Mouse (Mus musculus): ENCODE results near the gene Epn1. TPM values are rescaled to one million over a fixed set of nuclear protein-coding genes. Genes with fewer than 3 reads are reported as not detected.

The Epn1 gene
- 97.9 and 112 TPM in 2 replicates for polyA plus RNA-seq (2014; fragmentation: Nextera tagmentation; extraction: Ambion mirVana)

- Histone ChIP-seq H3K9me3 (ENCODE audit: control insufficient read depth, low read length) (no peaks in the 10 kb centered on the region), H3K4me3 (ENCODE audit: low read depth, low read length) (peak within 1 kb of the TSS; percentile 93), H3K4me2 (ENCODE audit: low read depth, low read length) (peak within 1 kb of the TSS; percentile 71), H3K4me1 (ENCODE audit: control insufficient read depth, insufficient read depth, low read length) (peaks cover 12% of the 10 kb centered on the region; the same call in 1 of the 2 replicates), H3K9ac (replicated peaks; ENCODE audit: low read depth, low read length) (peak within 1 kb of the TSS; percentile 94), H3K27ac (ENCODE audit: low read depth, low read length) (peak within 1 kb of the TSS; percentile 90), H3K27me3 (ENCODE audit: control insufficient read depth, insufficient read depth, low read length) (no peaks in the 10 kb centered on the region; the same call in 1 of the 2 replicates), H3K36me3 (ENCODE audit: control insufficient read depth, insufficient read depth, low read length) (peaks cover 38% of the 10 kb centered on the region)
- WGBS: under 1% methylated on average over 77 of the region's 81 CpGs
- ATAC-seq (ENCODE audit: low read depth): peak; percentile 98
Measured at GRCm38 (mm10) chr7:5080010-5080751, at the start of gene Epn1. Gene Epn1 (plus strand): TSS chr7:5080235.

- Histone ChIP-seq H3K9ac (replicated peaks; ENCODE audit: low read depth, low read length) (no peak overlapping the region), H3K4me1 (ENCODE audit: control insufficient read depth, insufficient read depth, low read length) (no peaks in the 10 kb centered on the region), H3K36me3 (ENCODE audit: control insufficient read depth, insufficient read depth, low read length) (peaks cover 50% of the 10 kb centered on the region), H3K9me3 (ENCODE audit: control insufficient read depth, low read length) (peaks cover 14% of the 10 kb centered on the region), H3K27me3 (ENCODE audit: control insufficient read depth, insufficient read depth, low read length) (no peaks in the 10 kb centered on the region), H3K4me2 (ENCODE audit: low read depth, low read length) (no peak overlapping the region), H3K27ac (ENCODE audit: low read depth, low read length) (no peak overlapping the region), H3K4me3 (ENCODE audit: low read depth, low read length) (no peak overlapping the region)
- 82% methylated on average over 63 of the region's 63 CpGs for WGBS
- ATAC-seq (ENCODE audit: low read depth): no peak
Measured at GRCm38 (mm10) chr7:5030554-5031275, 49.3 kb upstream of the Epn1 start.

GRCm38 (mm10) chr7:5031496-5031895 is 48.5 kb upstream of the Epn1 start:
- Histone ChIP-seq H3K36me3 (ENCODE audit: control insufficient read depth, insufficient read depth, low read length) (peaks cover 52% of the 10 kb centered on the region), H3K4me3 (ENCODE audit: low read depth, low read length) (no peak overlapping the region), H3K9me3 (ENCODE audit: control insufficient read depth, low read length) (peaks cover 14% of the 10 kb centered on the region), H3K9ac (replicated peaks; ENCODE audit: low read depth, low read length) (no peak overlapping the region), H3K4me2 (ENCODE audit: low read depth, low read length) (no peak overlapping the region), H3K27me3 (ENCODE audit: control insufficient read depth, insufficient read depth, low read length) (no peaks in the 10 kb centered on the region), H3K27ac (ENCODE audit: low read depth, low read length) (no peak overlapping the region), H3K4me1 (ENCODE audit: control insufficient read depth, insufficient read depth, low read length) (no peaks in the 10 kb centered on the region)
- ATAC-seq (ENCODE audit: low read depth): no peak
- WGBS: 77% methylated on average over 45 of the region's 46 CpGs

- no peak within 1 kb of the TSS for H3K9ac ChIP-seq (replicated peaks; ENCODE audit: low read depth, low read length)
- H3K4me2 ChIP-seq (ENCODE audit: low read depth, low read length): no peak within 1 kb of the TSS
- H3K4me1 ChIP-seq (ENCODE audit: control insufficient read depth, insufficient read depth, low read length): peaks cover 4% of the 10 kb centered on the region; the same call in 1 of the 2 replicates
- H3K27ac ChIP-seq (ENCODE audit: low read depth, low read length): no peak within 1 kb of the TSS
- no peak within 1 kb of the TSS for H3K4me3 ChIP-seq (ENCODE audit: low read depth, low read length)
- ATAC-seq (ENCODE audit: low read depth): no peak
- H3K36me3 ChIP-seq (ENCODE audit: control insufficient read depth, insufficient read depth, low read length): peaks cover 48% of the 10 kb centered on the region
- peaks cover 14% of the 10 kb centered on the region for H3K9me3 ChIP-seq (ENCODE audit: control insufficient read depth, low read length)
- WGBS: 91% methylated on average over 3 of the region's 3 CpGs
- H3K27me3 ChIP-seq (ENCODE audit: control insufficient read depth, insufficient read depth, low read length): no peaks in the 10 kb centered on the region
Measured at GRCm38 (mm10) chr7:5033818-5034217, 46.2 kb upstream of the Epn1 start, which contains the start of gene 4632433K11Rik. Gene 4632433K11Rik (plus strand): TSS chr7:5034118.

GRCm38 (mm10) chr7:5035628-5036027 is 44.4 kb upstream of the Epn1 start:
- H3K36me3 ChIP-seq (ENCODE audit: control insufficient read depth, insufficient read depth, low read length): peaks cover 31% of the 10 kb centered on the region
- peaks cover 4% of the 10 kb centered on the region; the same call in 1 of the 2 replicates for H3K9me3 ChIP-seq (ENCODE audit: control insufficient read depth, low read length)
- no peaks in the 10 kb centered on the region for H3K27me3 ChIP-seq (ENCODE audit: control insufficient read depth, insufficient read depth, low read length)
- H3K4me1 ChIP-seq (ENCODE audit: control insufficient read depth, insufficient read depth, low read length): peaks cover 9% of the 10 kb centered on the region; the same call in 1 of the 2 replicates
- WGBS: 97% methylated on average over 17 of the region's 17 CpGs
- ATAC-seq (ENCODE audit: low read depth): no peak
- H3K4me3 ChIP-seq (ENCODE audit: low read depth, low read length): no peak overlapping the region
- no peak overlapping the region for H3K9ac ChIP-seq (replicated peaks; ENCODE audit: low read depth, low read length)
- H3K4me2 ChIP-seq (ENCODE audit: low read depth, low read length): no peak overlapping the region
- no peak overlapping the region for H3K27ac ChIP-seq (ENCODE audit: low read depth, low read length)

GRCm38 (mm10) chr7:5036136-5036535 is 43.9 kb upstream of the Epn1 start:
- 97% methylated on average over 9 of the region's 9 CpGs for WGBS
- H3K27me3 ChIP-seq (ENCODE audit: control insufficient read depth, insufficient read depth, low read length): no peaks in the 10 kb centered on the region
- no peak overlapping the region for H3K9ac ChIP-seq (replicated peaks; ENCODE audit: low read depth, low read length)
- no peak overlapping the region for H3K4me2 ChIP-seq (ENCODE audit: low read depth, low read length)
- peaks cover 9% of the 10 kb centered on the region; the same call in 1 of the 2 replicates for H3K4me1 ChIP-seq (ENCODE audit: control insufficient read depth, insufficient read depth, low read length)
- no peak for ATAC-seq (ENCODE audit: low read depth)
- H3K27ac ChIP-seq (ENCODE audit: low read depth, low read length): no peak overlapping the region
- H3K36me3 ChIP-seq (ENCODE audit: control insufficient read depth, insufficient read depth, low read length): peaks cover 26% of the 10 kb centered on the region
- H3K9me3 ChIP-seq (ENCODE audit: control insufficient read depth, low read length): 0 out of 2 replicates have a peak, but pooled peaks cover 1% of the 10 kb centered on the region
- H3K4me3 ChIP-seq (ENCODE audit: low read depth, low read length): no peak overlapping the region

- no peak overlapping the region for H3K27ac ChIP-seq (ENCODE audit: low read depth, low read length)
- no peak for ATAC-seq (ENCODE audit: low read depth)
- 0 out of 2 replicates have a peak overlapping the region, but pooled peaks have one; percentile 43 for H3K4me2 ChIP-seq (ENCODE audit: low read depth, low read length)
- WGBS: 96% methylated on average over 7 of the region's 7 CpGs
- H3K4me1 ChIP-seq (ENCODE audit: control insufficient read depth, insufficient read depth, low read length): peaks cover 9% of the 10 kb centered on the region; the same call in 1 of the 2 replicates
- H3K9me3 ChIP-seq (ENCODE audit: control insufficient read depth, low read length): no peaks in the 10 kb centered on the region
- H3K36me3 ChIP-seq (ENCODE audit: control insufficient read depth, insufficient read depth, low read length): peaks cover 17% of the 10 kb centered on the region
- no peaks in the 10 kb centered on the region for H3K27me3 ChIP-seq (ENCODE audit: control insufficient read depth, insufficient read depth, low read length)
- H3K4me3 ChIP-seq (ENCODE audit: low read depth, low read length): no peak overlapping the region
- H3K9ac ChIP-seq (replicated peaks; ENCODE audit: low read depth, low read length): no peak overlapping the region
Measured at GRCm38 (mm10) chr7:5037026-5037425, 43.0 kb upstream of the Epn1 start.

GRCm38 (mm10) chr7:5037467-5037866 is 42.6 kb upstream of the Epn1 start:
- Histone ChIP-seq H3K4me3 (ENCODE audit: low read depth, low read length) (peak overlapping the region; percentile 52), H3K4me1 (ENCODE audit: control insufficient read depth, insufficient read depth, low read length) (peaks cover 9% of the 10 kb centered on the region; the same call in 1 of the 2 replicates), H3K36me3 (ENCODE audit: control insufficient read depth, insufficient read depth, low read length) (peaks cover 13% of the 10 kb centered on the region), H3K27ac (ENCODE audit: low read depth, low read length) (peak overlapping the region; percentile 90), H3K4me2 (ENCODE audit: low read depth, low read length) (peak overlapping the region; percentile 43), H3K9me3 (ENCODE audit: control insufficient read depth, low read length) (no peaks in the 10 kb centered on the region), H3K27me3 (ENCODE audit: control insufficient read depth, insufficient read depth, low read length) (no peaks in the 10 kb centered on the region), H3K9ac (replicated peaks; ENCODE audit: low read depth, low read length) (no peak overlapping the region)
- WGBS: 83% methylated on average over 8 of the region's 8 CpGs
- no peak for ATAC-seq (ENCODE audit: low read depth)
